Mouse (Mus musculus) adrenal gland, adult 8-10 months (tissue): ENCODE measurements around the gene Hcls1. TPM values are rescaled to one million over a fixed set of nuclear protein-coding genes. Genes with fewer than 3 reads are reported as not detected.
A peak's percentile ranks its signal among the peaks of the same experiment; 100 is the strongest.

ENCODE experiments used
- DNase-seq: peaks from one replicate; pipeline ENCODE4 v3.0.0; 2022
- total RNA-seq, 4 experiments: library from RNA; stranded (reverse); gene quantifications; 2 replicates each; pipeline ENCODE4 v1.2.4; 2022

Hcls1 gene
- total RNA-seq, 4 experiments from 2014 or later, result 10.0 to 17.2 (median 13.7) TPM

- peak; percentile 64 for DNase-seq
These were observed 4.3 kb upstream of the Hcls1 start for GRCm38 (mm10) chr16:36930231-36931136.

GRCm38 (mm10) chr16:36931381-36931780, 3.4 kb upstream of the Hcls1 start:
- DNase-seq, result no peak

- DNase-seq, result no peak
These were observed 2.8 kb upstream of the Hcls1 start for GRCm38 (mm10) chr16:36931976-36932375.

GRCm38 (mm10) chr16:36932546-36932945, 2.2 kb upstream of the Hcls1 start:
- DNase-seq, result no peak

- peak; percentile 42 for DNase-seq
These were observed 497 bp upstream of the Hcls1 start for GRCm38 (mm10) chr16:36934131-36934840.

- DNase-seq, result no peak
These were observed 1.0 kb downstream of the Hcls1 start for GRCm38 (mm10) chr16:36935814-36936213.

GRCm38 (mm10) chr16:36941137-36941727, 6.4 kb downstream of the Hcls1 start:
- peak; percentile 53 for DNase-seq

- DNase-seq, result no peak
These were observed 7.1 kb downstream of the Hcls1 start for GRCm38 (mm10) chr16:36941895-36942294.

- no peak for DNase-seq
These were observed 8.8 kb downstream of the Hcls1 start for GRCm38 (mm10) chr16:36943591-36943990.

GRCm38 (mm10) chr16:36944895-36945424, 10.2 kb downstream of the Hcls1 start:
- no peak for DNase-seq

GRCm38 (mm10) chr16:36946459-36947159, 11.8 kb downstream of the Hcls1 start:
- DNase-seq, result no peak

- no peak for DNase-seq
These were observed 12.9 kb downstream of the Hcls1 start for GRCm38 (mm10) chr16:36947646-36948197.

- DNase-seq, result no peak
These were observed 15.0 kb downstream of the Hcls1 start for GRCm38 (mm10) chr16:36949614-36950336.

- DNase-seq, result no peak
These were observed 16.2 kb downstream of the Hcls1 start for GRCm38 (mm10) chr16:36951029-36951428.

- DNase-seq, result no peak
These were observed 20.3 kb downstream of the Hcls1 start for GRCm38 (mm10) chr16:36955106-36955505.

GRCm38 (mm10) chr16:36963415-36963814, 28.6 kb downstream of the Hcls1 start:
- no peak for DNase-seq

GRCm38 (mm10) chr16:36979127-36979526, 44.3 kb downstream of the Hcls1 start:
- DNase-seq, result no peak

- no peak for DNase-seq
These were observed 49.0 kb downstream of the Hcls1 start for GRCm38 (mm10) chr16:36983796-36984195.

- DNase-seq, result no peak
These were observed 50.9 kb downstream of the Hcls1 start for GRCm38 (mm10) chr16:36985636-36986042.

GRCm38 (mm10) chr16:36987399-36987798, 52.6 kb downstream of the Hcls1 start:
- no peak for DNase-seq

- no peak for DNase-seq
These were observed 53.3 kb downstream of the Hcls1 start for GRCm38 (mm10) chr16:36988066-36988465.
